Mouse (Mus musculus): ENCODE data around the gene Hoxd4. TPM values are rescaled to one million over a fixed set of nuclear protein-coding genes. Genes with fewer than 3 reads are reported as not detected.

Hoxd4 gene
- polyA plus RNA-seq, 1 experiment from 2014 or later = 4.3 TPM

- Histone ChIP-seq H3K27ac (no peak overlapping the region), H3K9me3 (ENCODE audit: control insufficient read depth, low read length) (no peaks in the 10 kb centered on the region), H3K36me3 (replicated peaks; ENCODE audit: control insufficient read depth, insufficient read depth) (no peaks in the 10 kb centered on the region), H3K4me2 (replicated peaks) (peak overlapping the region; percentile 82), H3K27me3 (ENCODE audit: control insufficient read depth, insufficient read depth, low read length) (peaks cover 99% of the 10 kb centered on the region), H3K4me1 (replicated peaks; ENCODE audit: control insufficient read depth, insufficient read depth, low read length) (peaks cover 14% of the 10 kb centered on the region; the same call in 1 of the 2 replicates), H3K9ac (peak overlapping the region; percentile 9; the same call in 1 of the 2 replicates), H3K4me3 (replicated peaks; ENCODE audit: low read length) (no peak overlapping the region)
- 6% methylated on average over 8 of the region's 8 CpGs for WGBS
- ATAC-seq (ENCODE audit: low FRiP score) (no peak), DNase-seq (ENCODE audit: low spot score) (no peak)
Measured at GRCm38 (mm10) chr2:74722949-74723348, 11.2 kb downstream of the Hoxd4 start.

- H3K36me3 ChIP-seq (replicated peaks; ENCODE audit: control insufficient read depth, insufficient read depth) = no peaks in the 10 kb centered on the region
- ATAC-seq (ENCODE audit: low FRiP score) (no peak), DNase-seq (ENCODE audit: low spot score) (no peak)
- H3K4me2 ChIP-seq (replicated peaks) = peak overlapping the region; percentile 82
- H3K27ac ChIP-seq = peak overlapping the region; percentile 91
- H3K4me3 ChIP-seq (replicated peaks; ENCODE audit: low read length) = 0 out of 2 replicates have a peak overlapping the region, but pooled peaks have one; percentile 42
- H3K4me1 ChIP-seq (replicated peaks; ENCODE audit: control insufficient read depth, insufficient read depth, low read length) = peaks cover 14% of the 10 kb centered on the region
- WGBS = 12% methylated on average over 7 of the region's 7 CpGs
- H3K9ac ChIP-seq = peak overlapping the region; percentile 53; the same call in 1 of the 2 replicates
- H3K9me3 ChIP-seq (ENCODE audit: control insufficient read depth, low read length) = no peaks in the 10 kb centered on the region
- H3K27me3 ChIP-seq (ENCODE audit: control insufficient read depth, insufficient read depth, low read length) = peaks cover 98% of the 10 kb centered on the region
Measured at GRCm38 (mm10) chr2:74724244-74725015, 12.7 kb downstream of the Hoxd4 start.

- ATAC-seq (ENCODE audit: low FRiP score) (no peak), DNase-seq (ENCODE audit: low spot score) (no peak)
- Histone ChIP-seq H3K9ac (peak overlapping the region; percentile 53), H3K4me3 (replicated peaks; ENCODE audit: low read length) (peak overlapping the region; percentile 42; the same call in 1 of the 2 replicates), H3K36me3 (replicated peaks; ENCODE audit: control insufficient read depth, insufficient read depth) (no peaks in the 10 kb centered on the region), H3K27me3 (ENCODE audit: control insufficient read depth, insufficient read depth, low read length) (peaks cover 98% of the 10 kb centered on the region), H3K9me3 (ENCODE audit: control insufficient read depth, low read length) (no peaks in the 10 kb centered on the region), H3K27ac (peak overlapping the region; percentile 91), H3K4me2 (replicated peaks) (peak overlapping the region; percentile 82), H3K4me1 (replicated peaks; ENCODE audit: control insufficient read depth, insufficient read depth, low read length) (peaks cover 14% of the 10 kb centered on the region)
- 3% methylated on average over 17 of the region's 17 CpGs for WGBS
Measured at GRCm38 (mm10) chr2:74725171-74725570, 13.4 kb downstream of the Hoxd4 start.

GRCm38 (mm10) chr2:74726551-74726950 is 14.8 kb downstream of the Hoxd4 start, which contains the start of gene Gm28230:
Gene Gm28230, plus strand, starts transcription at chr2:74726728.
- DNase-seq (ENCODE audit: low spot score) = no peak

GRCm38 (mm10) chr2:74726973-74727639 is 15.4 kb downstream of the Hoxd4 start:
- DNase-seq (ENCODE audit: low spot score) = no peak
- Histone ChIP-seq H3K36me3 (replicated peaks; ENCODE audit: control insufficient read depth, insufficient read depth) (no peaks in the 10 kb centered on the region), H3K4me2 (replicated peaks) (peak overlapping the region; percentile 82), H3K9ac (peak overlapping the region; percentile 75), H3K4me1 (replicated peaks; ENCODE audit: control insufficient read depth, insufficient read depth, low read length) (peaks cover 14% of the 10 kb centered on the region), H3K4me3 (replicated peaks; ENCODE audit: low read length) (peak overlapping the region; percentile 42), H3K9me3 (ENCODE audit: control insufficient read depth, low read length) (no peaks in the 10 kb centered on the region), H3K27me3 (ENCODE audit: control insufficient read depth, insufficient read depth, low read length) (peaks cover 97% of the 10 kb centered on the region), H3K27ac (peak overlapping the region; percentile 91)
- WGBS = under 1% methylated on average over 43 of the region's 43 CpGs
- peak; percentile 61 for ATAC-seq (ENCODE audit: low FRiP score)

More at GRCm38 (mm10) chr2:74726551-74726950, 14.8 kb downstream of the Hoxd4 start, which contains the start of gene Gm28230:
- Histone ChIP-seq H3K9ac (peak within 1 kb of the TSS; percentile 75), H3K4me1 (replicated peaks; ENCODE audit: control insufficient read depth, insufficient read depth, low read length) (peaks cover 14% of the 10 kb centered on the region), H3K27ac (peak within 1 kb of the TSS; percentile 91), H3K36me3 (replicated peaks; ENCODE audit: control insufficient read depth, insufficient read depth) (no peaks in the 10 kb centered on the region), H3K9me3 (ENCODE audit: control insufficient read depth, low read length) (no peaks in the 10 kb centered on the region), H3K27me3 (ENCODE audit: control insufficient read depth, insufficient read depth, low read length) (peaks cover 97% of the 10 kb centered on the region), H3K4me3 (replicated peaks; ENCODE audit: low read length) (peak within 1 kb of the TSS; percentile 42), H3K4me2 (replicated peaks) (peak within 1 kb of the TSS; percentile 82)
- ATAC-seq (ENCODE audit: low FRiP score) = peak; percentile 42
- WGBS = 5% methylated on average over 5 of the region's 5 CpGs

GRCm38 (mm10) chr2:74727640-74728302 is 16.0 kb downstream of the Hoxd4 start:
- no peaks in the 10 kb centered on the region for H3K9me3 ChIP-seq (ENCODE audit: control insufficient read depth, low read length)
- peak overlapping the region; percentile 91 for H3K27ac ChIP-seq
- peaks cover 96% of the 10 kb centered on the region for H3K27me3 ChIP-seq (ENCODE audit: control insufficient read depth, insufficient read depth, low read length)
- DNase-seq (ENCODE audit: low spot score) (no peak), ATAC-seq (ENCODE audit: low FRiP score) (peak; percentile 25; the same call in 1 of the 2 replicates)
- 3% methylated on average over 25 of the region's 25 CpGs for WGBS
- H3K4me3 ChIP-seq (replicated peaks; ENCODE audit: low read length) = peak overlapping the region; percentile 42
- H3K9ac ChIP-seq = peak overlapping the region; percentile 75
- H3K4me1 ChIP-seq (replicated peaks; ENCODE audit: control insufficient read depth, insufficient read depth, low read length) = peaks cover 14% of the 10 kb centered on the region
- H3K4me2 ChIP-seq (replicated peaks) = peak overlapping the region; percentile 82
- no peaks in the 10 kb centered on the region for H3K36me3 ChIP-seq (replicated peaks; ENCODE audit: control insufficient read depth, insufficient read depth)

- no peaks in the 10 kb centered on the region for H3K36me3 ChIP-seq (replicated peaks; ENCODE audit: control insufficient read depth, insufficient read depth)
- peak overlapping the region; percentile 91 for H3K27ac ChIP-seq
- H3K9ac ChIP-seq = peak overlapping the region; percentile 75
- peak overlapping the region; percentile 42 for H3K4me3 ChIP-seq (replicated peaks; ENCODE audit: low read length)
- H3K4me1 ChIP-seq (replicated peaks; ENCODE audit: control insufficient read depth, insufficient read depth, low read length) = peaks cover 14% of the 10 kb centered on the region
- H3K4me2 ChIP-seq (replicated peaks) = peak overlapping the region; percentile 82
- 3% methylated on average over 13 of the region's 13 CpGs for WGBS
- DNase-seq (ENCODE audit: low spot score) (no peak), ATAC-seq (ENCODE audit: low FRiP score) (no peak)
- H3K27me3 ChIP-seq (ENCODE audit: control insufficient read depth, insufficient read depth, low read length) = peaks cover 92% of the 10 kb centered on the region
- no peaks in the 10 kb centered on the region for H3K9me3 ChIP-seq (ENCODE audit: control insufficient read depth, low read length)
Measured at GRCm38 (mm10) chr2:74728303-74728680, 16.6 kb downstream of the Hoxd4 start.

- peaks cover 4% of the 10 kb centered on the region; the same call in 1 of the 2 replicates for H3K4me1 ChIP-seq (replicated peaks; ENCODE audit: control insufficient read depth, insufficient read depth, low read length)
- ATAC-seq (ENCODE audit: low FRiP score) = no peak
- peak overlapping the region; percentile 42 for H3K4me3 ChIP-seq (replicated peaks; ENCODE audit: low read length)
- H3K9me3 ChIP-seq (ENCODE audit: control insufficient read depth, low read length) = no peaks in the 10 kb centered on the region
- DNase-seq (ENCODE audit: low spot score) = no peak
- peak overlapping the region; percentile 87 for H3K9ac ChIP-seq
- H3K4me2 ChIP-seq (replicated peaks) = peak overlapping the region; percentile 82
- peaks cover 80% of the 10 kb centered on the region for H3K27me3 ChIP-seq (ENCODE audit: control insufficient read depth, insufficient read depth, low read length)
- WGBS = 5% methylated on average over 8 of the region's 8 CpGs
- no peaks in the 10 kb centered on the region for H3K36me3 ChIP-seq (replicated peaks; ENCODE audit: control insufficient read depth, insufficient read depth)
- H3K27ac ChIP-seq = peak overlapping the region; percentile 98
Measured at GRCm38 (mm10) chr2:74730331-74730730, 18.6 kb downstream of the Hoxd4 start.

GRCm38 (mm10) chr2:74731055-74731454 is 19.3 kb downstream of the Hoxd4 start:
- ATAC-seq (ENCODE audit: low FRiP score) (no peak), DNase-seq (ENCODE audit: low spot score) (no peak)
- H3K36me3 ChIP-seq (replicated peaks; ENCODE audit: control insufficient read depth, insufficient read depth) = no peaks in the 10 kb centered on the region
- no peaks in the 10 kb centered on the region for H3K9me3 ChIP-seq (ENCODE audit: control insufficient read depth, low read length)
- peak overlapping the region; percentile 42 for H3K4me3 ChIP-seq (replicated peaks; ENCODE audit: low read length)
- peak overlapping the region; percentile 82 for H3K4me2 ChIP-seq (replicated peaks)
- H3K27me3 ChIP-seq (ENCODE audit: control insufficient read depth, insufficient read depth, low read length) = peaks cover 80% of the 10 kb centered on the region
- H3K9ac ChIP-seq = peak overlapping the region; percentile 87
- peaks cover 4% of the 10 kb centered on the region; the same call in 1 of the 2 replicates for H3K4me1 ChIP-seq (replicated peaks; ENCODE audit: control insufficient read depth, insufficient read depth, low read length)
- peak overlapping the region; percentile 98 for H3K27ac ChIP-seq
